Mouse (Mus musculus) frontal cortex, postnatal 36 days (tissue): ENCODE data around the gene Scamp5.

Experiments used
- DNase-seq, 2 experiments: peaks; one replicate each; pipeline ENCODE4 v3.0.0; 2022; ENCODE audit warnings: low spot score in 2 of 2

Scamp5 gene

DNA sequence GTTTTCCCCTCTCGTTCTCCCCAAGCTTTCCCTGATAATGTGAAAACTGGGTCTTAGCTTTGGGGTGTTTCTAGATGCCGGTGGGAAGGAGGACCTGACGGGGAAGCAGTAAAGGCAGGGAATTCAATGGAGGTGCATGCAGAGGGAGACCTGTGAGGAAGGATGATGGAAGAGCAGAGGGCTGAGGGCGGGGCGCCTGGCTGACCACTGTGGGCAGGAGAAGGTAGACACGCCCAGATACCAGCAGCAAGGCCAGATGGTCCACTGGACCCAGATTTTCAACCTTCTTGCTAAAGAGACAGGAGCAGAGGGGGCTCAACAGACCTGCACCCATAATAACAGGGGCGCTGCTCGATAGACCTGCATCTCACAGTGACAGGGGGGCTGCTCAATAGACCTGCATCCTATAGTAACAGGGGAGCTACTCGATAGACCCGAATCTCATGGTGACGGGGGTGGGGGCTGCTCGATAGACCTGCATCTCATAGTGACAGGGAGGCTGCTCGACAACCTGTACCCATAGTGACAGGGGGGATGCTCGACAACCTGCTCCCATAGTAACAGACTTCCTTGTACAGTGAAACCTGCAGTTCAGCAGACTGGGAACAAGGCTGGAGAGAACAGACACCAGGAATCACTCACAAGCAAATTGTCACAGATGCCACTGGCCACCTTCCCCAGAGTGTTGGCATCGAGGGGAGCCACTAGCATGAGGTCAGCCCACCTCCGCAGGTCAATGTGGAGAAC lies 48.2 kb downstream of the Scamp5 start:
- DNase-seq, result no peak

DNA sequence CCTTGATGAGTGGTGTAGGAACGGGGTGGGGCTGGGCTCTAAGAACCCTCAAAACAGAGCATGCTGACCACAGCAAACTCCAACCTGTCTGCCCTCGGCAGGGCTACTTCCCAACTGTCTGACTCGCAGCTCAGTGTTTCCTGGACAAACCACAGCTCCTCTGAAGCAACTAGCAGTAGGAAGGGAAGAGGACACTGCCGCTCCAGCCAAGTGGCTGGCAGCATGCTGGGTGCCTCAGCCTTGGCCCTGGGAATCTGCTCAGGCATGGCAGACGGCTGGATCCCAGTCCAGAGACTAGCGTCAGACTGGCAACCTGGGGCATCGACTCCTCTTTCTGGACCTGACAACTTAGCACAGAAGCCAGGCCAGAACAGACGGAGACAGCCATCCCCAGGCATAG lies 50.5 kb downstream of the Scamp5 start:
- DNase-seq, result no peak

DNA sequence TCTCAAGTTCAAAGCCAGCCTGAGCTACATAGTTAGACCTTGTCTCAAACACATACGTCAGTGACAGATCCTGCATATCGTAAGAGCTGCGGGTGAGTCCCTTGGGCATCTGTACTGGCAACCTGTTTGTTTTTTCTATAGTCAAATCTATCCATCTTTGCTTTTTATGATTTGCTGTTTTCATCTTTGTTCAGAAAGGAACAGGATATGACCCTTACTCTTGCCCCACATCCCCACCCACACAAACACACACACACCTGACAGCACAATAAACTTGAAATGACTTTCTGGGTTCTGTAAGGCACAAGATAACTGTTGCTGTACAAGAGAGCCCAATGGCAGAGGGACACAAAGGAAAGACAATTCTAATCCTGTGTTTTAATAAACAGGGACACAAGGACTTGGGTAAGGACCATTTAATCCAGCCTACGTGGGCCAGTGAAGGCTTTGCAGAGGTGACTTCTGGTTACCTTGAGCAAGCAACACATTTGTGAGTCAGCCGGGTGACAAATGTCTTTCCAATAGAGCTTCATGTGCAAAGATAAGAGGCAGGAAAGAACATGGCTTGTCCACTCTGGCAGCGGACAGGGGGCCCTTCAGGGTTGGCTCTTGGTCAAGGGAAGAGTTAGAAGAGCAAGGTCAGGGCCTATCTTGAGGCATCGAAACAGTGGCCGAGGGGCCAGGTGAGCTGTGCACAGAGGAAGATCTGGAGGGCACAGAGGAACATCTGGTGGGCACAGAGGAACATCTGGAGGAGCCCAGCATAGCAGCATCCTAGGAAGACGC lies 60.5 kb downstream of the Scamp5 start:
- no peak for DNase-seq

DNA sequence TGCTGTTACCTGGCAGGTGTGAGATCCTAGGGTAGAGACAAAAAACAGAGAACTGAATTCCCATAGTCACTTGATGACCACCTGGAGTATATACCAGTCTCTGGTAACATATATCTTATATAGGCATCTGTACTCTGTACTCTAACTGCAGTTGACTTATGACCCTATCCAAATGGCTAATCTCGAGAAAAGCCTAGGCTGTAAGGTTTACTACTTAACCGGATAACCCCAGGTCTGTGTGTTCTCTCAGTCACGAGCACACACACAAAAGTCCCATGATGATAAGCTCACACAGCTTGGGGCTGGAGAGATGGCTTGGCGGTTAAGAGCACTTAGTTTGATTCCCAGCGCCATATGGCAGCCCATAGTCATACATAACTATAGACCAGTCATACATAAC lies 61.5 kb downstream of the Scamp5 start:
- no peak for DNase-seq

DNA sequence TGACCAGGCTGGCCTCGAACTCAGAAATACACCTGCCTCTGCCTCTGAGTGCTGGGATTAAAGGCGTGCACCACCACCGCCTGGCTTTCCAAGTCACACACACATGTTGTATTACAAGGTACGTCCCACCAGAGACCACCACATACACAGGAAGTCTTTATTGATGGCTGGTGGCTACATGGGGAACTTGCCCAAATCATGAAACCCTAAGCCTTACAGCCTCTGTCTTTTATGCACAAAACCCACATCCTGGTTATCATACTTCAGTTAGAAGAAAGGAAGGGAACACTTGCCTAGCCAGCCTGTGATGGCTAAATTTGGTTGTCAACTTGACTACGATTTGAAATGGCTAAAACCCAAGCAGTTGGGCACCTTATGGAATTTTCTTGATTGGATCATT lies 63.8 kb downstream of the Scamp5 start:
- DNase-seq, result no peak

DNA sequence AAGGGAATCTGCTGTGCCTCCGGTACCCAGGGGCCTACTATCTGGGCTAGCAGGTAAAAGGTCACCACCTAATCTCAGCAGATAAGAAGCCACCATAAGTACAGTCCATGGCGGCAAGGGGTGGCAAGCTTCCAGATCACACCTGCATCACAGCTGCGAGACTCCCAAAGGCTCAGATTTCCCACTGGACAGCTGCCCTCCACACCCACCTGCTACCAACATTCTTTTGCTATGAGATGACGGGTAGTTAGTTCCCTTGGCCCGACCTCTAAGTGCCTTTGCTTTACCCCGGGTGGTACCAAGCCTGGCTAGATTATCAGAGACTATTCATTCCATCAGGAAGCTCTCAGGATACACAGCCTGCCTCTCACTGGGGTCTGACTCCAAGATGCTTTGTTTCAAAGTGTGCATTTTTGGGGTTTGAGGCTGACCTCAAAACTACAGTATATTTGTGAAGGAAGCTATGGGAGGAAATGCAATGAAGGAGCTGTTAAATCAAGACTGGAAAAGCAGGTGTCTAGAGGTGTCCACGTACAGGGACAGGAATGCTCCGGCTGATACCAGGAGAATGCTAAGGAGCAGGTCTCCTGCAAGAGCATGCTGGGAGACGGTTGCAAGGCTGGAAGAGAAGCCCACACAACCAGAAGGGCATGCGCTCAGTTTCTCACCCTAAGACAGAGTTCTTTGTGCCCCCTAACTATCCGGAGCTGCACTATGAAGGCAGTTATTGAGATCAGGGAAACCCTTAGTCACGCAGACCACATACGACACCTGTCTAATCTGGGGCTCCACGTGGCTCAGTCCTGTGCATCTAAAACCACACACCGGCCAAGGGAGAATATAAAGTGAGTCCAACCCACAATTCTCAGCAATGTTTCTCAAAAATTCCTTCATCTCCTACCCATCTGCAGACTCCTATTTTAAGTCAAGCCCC lies 65.3 kb downstream of the Scamp5 start:
- DNase-seq, result no peak

DNA sequence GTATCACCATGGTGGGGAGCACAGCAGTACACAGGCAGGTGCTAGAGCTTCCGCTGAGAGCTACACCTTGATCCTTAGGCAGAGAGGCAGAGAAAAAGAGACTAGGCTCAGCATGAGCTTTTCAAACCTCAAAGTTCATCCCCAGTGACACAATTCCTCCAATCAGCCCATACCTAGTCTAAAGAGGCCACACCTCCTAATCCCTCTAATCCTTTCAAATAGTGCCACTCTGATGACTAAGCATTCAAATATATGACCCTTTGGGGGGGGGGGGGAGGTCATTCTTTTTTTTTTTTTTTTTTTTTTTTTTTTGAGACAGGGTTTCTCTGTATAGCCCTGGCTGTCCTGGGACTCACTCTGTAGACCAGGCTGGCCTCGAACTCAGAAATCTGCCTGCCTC lies 69.1 kb downstream of the Scamp5 start:
- no peak for DNase-seq

DNA sequence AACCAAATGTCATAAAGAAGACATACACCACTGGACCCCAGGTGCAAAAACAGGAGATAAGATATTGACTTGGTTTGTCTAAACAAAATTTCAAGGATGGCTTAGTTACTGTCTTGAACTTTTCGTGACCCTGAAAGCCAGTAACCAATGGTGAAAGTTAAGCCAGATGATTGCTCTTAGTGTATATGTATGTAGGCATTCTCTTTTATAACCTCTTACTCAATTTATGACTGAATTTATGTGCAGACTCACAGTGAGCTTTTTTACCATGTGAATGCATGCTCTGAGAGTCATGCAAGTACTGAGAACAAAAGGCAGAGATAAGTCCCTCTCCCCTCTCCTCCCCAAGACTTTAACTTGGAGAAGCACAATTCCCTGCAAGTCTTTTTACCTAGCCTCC lies 75.0 kb downstream of the Scamp5 start:
- no peak for DNase-seq
